Mouse (Mus musculus): ENCODE data around the gene Arpc3.
"Not testable (repeated sequence)": the region's sequence is repeated elsewhere in the genome, so short reads cannot be mapped to it uniquely, and the experiment has no call there.

Arpc3 gene

GRCm38 (mm10) chr5:122399871-122400270, 8.2 kb downstream of the Arpc3 start:
- no peak for DNase-seq (ENCODE audit: low spot score in 2 of 2)

DNA sequence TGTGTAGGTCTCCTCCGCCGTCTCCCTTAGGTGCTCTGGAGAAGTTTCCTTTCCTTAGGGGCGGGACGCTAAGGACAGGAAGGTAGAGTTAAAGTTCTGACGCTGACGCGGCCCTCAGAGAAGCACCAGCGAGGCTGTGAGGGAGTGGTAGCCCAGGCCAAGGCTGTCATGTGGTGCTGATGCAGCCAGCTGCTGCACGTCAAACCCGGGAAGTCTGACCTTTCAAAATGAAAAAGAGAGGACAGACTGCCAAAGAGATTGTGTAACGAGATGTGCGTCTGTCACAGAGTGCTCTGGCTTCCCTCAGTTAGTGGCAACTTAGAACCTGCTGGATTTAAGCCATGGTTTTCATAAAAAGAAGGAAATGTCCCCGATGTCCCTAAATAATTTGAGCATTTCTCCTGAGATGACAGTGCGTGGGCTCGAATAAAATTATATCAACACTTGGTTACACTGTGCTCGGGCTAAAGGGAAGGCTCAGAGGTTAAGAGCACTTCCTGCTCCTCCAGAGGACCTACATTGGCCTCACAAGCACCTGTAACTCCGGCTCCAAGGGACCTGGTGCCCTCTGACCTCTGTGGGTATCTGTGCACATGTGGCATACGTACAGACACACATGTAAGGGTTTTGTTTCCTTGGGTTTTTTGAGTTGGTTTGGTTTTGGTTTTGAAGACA, 9.1 kb downstream of the Arpc3 start:
- DNase-seq (ENCODE audit: low spot score in 2 of 2), result no peak

DNA sequence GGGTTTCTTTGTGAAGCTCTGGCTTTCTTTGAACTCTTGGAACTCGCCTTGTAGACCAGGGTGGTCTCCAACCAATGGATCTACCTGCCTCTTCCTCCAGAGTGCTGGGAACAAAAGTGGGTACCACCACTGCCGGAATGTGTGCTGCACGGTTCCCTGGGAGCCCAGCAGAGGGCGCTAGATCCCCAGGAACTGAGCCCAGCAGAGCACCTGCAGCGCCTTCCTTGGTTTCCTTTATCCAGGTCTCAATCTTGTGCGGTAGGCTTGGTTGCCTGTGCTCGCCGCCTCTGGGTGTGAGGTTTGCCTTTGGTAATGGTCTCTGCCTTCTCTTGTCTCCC, 9.6 kb downstream of the Arpc3 start:
- DNase-seq (ENCODE audit: low spot score in 2 of 2), result peak in 1 of 2 experiments; percentile 60

DNA sequence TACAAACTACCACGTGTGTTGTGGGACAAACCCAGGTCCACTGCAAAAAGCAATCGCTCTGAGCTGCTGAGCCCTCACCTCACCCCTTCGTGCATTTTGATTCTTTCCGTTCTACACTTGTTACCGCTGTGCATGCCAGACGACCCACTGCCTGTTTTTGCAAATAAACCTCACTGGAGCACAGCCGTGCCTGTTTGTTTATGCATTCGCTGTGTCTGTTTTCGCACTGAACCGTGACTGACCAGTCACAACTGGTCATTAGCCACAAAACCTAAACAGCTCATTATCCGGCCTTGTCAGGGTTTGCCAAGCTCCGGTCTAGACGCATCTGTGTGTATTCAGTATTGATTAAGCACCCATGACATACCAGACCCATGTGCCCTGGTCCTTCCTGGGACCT, 10.5 kb downstream of the Arpc3 start:
- no peak for DNase-seq (ENCODE audit: low spot score in 2 of 2)

DNA sequence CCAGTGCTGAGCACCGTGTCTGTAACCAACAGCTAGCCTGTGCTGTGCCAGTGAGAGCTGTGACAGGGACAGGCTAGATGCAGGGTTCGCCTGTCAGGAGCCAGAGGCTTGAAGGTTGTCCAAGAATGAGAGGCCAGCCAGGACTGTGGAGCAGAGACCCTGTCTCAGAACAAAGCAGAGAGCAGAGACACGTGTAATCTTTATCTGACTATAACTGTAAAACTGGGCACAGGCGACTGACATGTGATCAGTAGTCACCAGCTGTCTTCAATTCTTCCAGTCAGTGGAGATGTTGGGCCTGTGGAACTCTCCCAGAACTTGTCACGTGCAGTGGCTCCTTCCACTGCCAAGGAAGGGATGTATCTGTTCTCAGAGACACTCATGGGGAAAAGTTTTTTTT, 11.1 kb downstream of the Arpc3 start:
- DNase-seq (ENCODE audit: low spot score in 2 of 2), result no peak

DNA sequence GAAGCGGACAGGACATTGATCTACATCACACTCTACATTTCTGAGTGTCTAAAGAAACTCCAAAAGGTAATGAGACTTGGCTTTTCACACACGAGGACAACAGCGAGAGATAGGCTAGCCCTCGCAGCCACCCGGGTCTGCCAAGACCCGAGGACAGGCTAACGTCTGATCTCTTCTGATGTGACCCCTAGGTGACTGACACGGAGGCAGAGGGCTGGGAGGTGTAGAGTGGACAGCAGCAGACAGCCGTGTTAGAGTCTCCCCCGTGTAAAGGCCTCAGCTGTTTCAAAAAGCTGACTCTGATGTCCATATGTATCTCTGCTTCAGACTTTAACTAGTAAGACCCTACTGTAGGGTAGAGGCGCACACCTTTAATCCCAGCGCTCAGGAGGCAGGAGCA, 11.7 kb downstream of the Arpc3 start:
- DNase-seq (ENCODE audit: low spot score in 2 of 2), result no peak

- no peak for DNase-seq (ENCODE audit: low spot score in 2 of 2)
These were observed 13.9 kb downstream of the Arpc3 start for GRCm38 (mm10) chr5:122405537-122405936.

DNA sequence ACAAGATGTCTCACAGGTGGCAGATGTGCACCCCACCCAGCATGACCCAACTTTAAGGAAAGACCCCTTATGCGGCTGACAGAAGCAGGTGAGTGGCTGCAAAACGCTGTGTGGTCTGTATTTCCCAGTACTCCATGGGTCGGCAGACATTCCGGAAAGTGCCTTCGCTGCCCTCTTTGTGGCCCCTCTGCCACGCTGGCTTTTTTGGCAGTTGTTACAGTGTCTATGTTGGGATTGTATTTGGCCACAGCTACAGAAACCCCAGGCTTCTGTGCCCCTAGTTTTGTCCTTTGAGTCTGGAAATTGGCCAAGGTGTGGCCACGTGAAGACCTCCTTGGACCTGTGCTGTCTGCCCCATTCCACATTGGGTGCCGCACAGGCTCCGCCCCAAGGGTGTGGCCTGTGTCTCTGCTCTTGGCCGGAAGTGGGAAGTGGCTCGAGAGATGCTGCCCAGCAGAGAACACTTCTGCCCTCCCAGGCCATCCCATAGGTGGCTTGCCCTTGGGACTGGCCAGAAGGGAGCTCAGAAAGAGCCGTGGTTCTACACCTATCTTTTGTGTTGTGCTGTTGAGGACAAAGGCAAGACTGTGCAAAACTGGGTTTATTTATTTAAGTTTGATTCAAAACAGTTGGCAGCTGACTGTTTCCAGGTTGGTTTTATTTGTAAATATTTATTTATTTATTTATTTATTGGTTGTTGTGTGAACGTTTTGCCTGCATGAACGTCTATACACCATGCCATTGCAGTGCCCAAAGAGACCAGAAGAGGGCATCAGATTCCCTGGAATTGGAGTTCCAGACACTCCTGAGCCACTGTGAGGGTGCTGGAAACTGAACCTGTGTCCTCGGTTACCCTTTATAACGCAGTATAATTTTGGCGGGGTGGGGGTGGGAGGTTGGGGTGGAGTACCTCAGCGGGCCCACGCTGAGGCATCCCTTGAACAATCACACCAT, 18.3 kb downstream of the Arpc3 start:
- no peak for DNase-seq (ENCODE audit: low spot score in 2 of 2)

GRCm38 (mm10) chr5:122411892-122412291, 20.2 kb downstream of the Arpc3 start:
- DNase-seq (ENCODE audit: low spot score in 2 of 2), result no peak

DNA sequence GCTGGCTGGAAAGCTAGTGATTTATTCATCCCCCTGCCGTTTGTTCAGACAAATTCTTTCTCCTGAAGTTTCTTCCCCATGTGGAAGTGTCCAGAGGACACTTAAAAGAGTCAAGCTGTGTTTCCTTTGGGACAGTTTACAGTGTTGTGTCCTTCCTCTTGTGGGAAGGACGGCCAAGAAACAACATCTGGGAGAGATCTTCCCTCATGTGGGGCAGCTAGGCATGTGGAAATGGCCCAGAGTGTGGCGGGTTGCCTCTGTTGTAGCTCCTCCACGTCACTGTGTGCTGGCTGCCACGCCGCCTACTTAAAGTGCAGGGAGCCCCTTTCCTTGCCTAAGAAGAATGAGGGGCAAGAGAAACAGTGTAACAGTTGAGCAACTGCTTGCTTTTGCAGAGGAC, 21.1 kb downstream of the Arpc3 start:
- no peak for DNase-seq (ENCODE audit: low spot score in 2 of 2)

DNA sequence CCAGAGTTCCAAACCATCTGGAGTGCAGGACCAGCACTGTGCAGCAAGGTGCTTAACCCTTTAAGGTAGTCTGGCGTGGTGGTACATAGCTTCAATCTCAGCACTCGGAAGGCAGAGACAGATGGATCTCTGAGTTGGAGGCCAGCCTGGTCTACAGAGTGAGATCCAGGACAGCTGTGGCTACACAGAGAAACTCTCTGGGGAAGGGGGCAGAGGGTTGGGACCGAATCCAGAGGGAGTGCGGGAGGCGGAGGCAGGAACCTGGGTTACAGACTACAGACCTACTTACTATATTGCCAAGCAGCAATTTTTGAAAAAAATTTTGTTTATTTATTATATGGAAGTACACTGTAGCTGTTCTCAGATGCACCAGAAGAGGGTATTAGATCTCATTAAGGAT, 22.7 kb downstream of the Arpc3 start:
- no peak for DNase-seq (ENCODE audit: low spot score in 2 of 2)

DNA sequence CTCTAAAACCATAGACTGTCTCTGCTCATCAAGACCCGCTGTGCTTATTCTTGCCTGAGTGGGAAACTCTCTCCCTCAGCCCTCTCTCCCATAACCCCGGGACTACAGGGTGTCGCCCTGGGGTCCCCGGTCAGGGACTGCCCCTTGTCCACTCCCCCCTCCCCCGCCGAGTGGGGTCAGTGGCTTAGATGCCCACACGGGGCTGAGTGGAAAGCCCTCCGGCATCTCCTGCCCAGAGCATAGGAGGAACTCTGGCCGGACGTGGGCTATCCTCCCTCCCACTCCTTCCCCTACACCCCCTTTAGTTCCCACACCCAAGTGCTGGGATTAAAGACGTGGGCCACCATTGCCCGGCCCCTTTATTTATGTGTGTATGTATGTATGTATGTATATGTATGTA, 23.8 kb downstream of the Arpc3 start:
- no peak for DNase-seq (ENCODE audit: low spot score in 2 of 2)

- not testable (repeated sequence) for DNase-seq (ENCODE audit: low spot score in 2 of 2)
These were observed 29.0 kb downstream of the Arpc3 start for GRCm38 (mm10) chr5:122420676-122421075.

DNA sequence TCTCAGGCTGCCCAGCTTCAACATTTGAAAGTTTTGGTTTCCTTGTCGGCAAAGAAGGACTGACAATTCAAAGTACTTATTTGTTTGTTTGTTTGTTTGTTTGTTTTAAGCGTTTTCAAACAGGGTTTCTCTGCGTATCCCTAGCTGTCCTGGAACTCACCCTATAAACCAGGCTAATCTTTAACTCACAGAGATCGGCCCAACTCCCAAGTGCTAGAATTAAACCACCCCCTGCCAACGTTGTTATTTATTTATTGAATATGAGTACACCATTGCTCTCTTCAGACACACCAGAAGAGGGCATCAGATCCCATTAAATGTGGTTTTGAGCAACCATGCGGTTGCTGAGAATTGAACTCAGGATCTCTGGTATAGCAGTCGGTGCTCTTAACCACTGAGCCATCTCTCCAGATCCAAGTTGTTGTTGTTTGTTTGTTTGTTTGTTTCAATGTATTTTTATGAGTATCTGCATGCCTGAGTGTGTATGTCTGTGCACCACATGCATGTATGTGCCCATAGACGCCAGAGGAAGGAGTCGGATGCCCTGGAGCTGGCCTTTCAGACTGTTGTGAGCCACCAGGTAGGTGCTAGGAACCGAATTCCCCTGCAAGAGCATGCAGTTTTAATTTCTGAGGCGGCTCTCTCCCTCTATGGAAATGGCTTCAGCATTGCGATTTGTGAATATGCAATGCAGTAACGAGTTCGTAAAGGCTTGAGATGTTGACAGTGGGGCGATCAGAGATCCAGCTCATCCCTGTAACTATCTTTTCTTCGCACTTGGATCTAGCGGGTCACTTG, 29.8 kb downstream of the Arpc3 start, which contains the start of gene Anapc7:
Anapc7 (plus strand) TSS at position 423 of the 798 bp plus-strand sequence.
- peak in 1 of 2 experiments; percentile 25 for DNase-seq (ENCODE audit: low spot score in 2 of 2)

GRCm38 (mm10) chr5:122422071-122422964, 30.6 kb downstream of the Arpc3 start:
- DNase-seq (ENCODE audit: low spot score in 2 of 2), result peak; percentile 71 to 85

DNA sequence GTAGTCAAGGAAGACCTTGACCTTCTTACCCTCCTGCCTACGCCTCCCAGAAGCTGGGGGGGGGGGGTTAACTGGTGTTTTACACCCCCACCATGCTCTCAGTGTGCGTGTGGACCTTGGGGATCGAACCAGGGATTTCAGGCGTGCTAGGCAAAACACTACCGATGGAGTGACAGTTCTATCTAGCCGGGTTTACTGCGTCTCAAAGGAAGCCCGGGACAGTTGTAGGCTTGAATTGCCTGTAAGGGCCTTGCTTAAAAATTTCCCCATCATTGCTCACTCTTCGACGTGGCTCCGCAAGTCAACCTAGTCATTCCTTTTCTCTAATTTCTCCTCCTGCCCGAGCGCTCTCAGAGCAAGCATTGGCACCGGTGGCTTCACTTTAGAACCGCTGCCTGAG, 31.4 kb downstream of the Arpc3 start:
- DNase-seq (ENCODE audit: low spot score in 2 of 2), result no peak

DNA sequence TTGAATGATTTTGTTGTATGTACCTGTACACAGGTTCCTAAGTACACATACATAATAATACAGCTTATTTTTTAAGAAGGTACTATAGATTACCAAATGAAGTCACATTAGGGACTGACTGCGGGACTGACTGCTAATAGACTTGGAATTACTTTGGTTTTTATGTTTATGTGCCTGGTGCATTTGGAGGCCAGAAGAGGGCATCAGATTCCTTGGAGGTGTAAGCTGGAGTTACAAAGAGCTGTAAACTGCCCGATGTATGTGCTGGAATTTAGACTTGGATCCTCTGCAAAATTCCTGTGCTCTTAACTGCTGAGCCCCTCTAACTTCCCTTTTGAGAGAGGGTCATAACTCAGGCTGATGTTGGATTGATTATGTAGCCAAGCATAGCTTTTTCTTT, 33.9 kb downstream of the Arpc3 start:
- DNase-seq (ENCODE audit: low spot score in 2 of 2), result no peak

DNA sequence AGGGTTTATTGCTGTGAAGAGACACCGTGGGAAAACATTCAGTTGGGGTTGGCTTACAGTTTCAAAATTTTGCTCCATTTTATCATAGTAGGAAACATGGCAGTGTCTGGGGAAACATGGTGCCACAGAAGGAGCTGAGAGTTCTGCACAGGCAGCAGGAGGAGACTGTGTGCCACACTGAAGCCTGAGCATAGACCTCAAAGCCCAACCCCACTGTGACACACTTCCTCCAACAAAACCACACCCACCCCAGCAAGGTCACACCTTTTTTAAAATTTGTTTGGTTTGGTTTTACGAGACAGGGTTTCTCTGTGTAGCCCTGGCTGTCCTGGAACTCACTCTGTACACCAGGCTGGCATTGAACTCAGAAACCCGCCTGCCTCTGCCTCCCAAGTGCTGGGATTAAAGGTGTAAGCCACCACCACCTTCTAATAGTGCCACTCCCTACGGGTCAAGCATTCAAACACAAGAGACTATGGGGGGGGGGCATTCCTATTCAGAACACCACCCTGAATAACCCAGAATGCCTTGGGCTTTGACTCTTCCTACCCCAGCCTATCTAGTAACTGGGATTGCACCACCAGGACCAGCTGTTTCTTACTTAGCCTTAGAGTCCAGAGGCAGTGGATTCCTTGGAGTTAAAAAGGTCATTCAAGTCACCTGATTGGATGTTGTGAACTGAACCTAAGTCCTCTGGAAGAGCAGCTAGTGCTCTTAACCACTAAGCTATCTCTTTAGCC, 38.5 kb downstream of the Arpc3 start:
- DNase-seq (ENCODE audit: low spot score in 2 of 2), result no peak

DNA sequence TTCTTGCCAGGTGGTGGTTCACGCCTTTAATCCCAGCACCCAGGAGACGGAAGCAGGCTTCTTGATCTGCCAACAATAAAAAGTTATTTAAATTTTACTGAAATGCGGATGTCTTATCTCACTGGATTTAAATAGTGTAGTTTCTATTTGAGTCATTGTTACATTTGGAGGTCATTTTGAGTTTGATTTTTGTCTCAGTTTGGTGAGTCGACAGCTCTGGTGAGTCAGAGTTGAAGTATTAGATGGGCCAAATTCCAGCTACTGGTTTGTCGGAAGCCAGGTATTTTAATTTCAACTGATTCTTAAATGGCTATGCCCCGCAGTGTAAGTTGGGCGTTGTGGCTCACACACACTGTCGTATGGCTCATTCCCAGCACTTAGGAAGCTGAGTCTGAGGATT, 39.5 kb downstream of the Arpc3 start:
- no peak for DNase-seq (ENCODE audit: low spot score in 2 of 2)

DNA sequence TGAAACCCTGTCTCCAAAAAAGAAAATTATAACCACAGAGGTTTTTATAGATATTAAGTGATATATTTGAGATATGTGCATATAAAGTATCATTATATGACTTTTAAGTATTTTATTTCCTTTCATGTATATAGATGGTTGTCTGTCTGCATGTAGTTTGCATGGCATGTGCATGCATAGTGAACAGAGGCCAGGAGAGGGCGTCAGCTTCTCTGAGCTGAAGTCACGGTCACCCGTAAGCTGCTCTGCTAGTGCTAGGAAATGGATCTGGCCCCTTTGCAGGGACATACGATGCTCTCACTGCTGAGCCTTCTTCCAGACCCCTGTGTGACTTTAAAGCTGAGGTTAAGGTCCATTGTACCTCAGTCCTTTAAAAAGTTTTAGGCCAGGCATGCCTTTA, 42.9 kb downstream of the Arpc3 start:
- no peak for DNase-seq (ENCODE audit: low spot score in 2 of 2)

All from frontal cortex, postnatal 10 days (tissue).